Mouse (Mus musculus) CH12.LX (cell line): ENCODE measurements at regions not wholly inside any gene's neighbourhood (a gene's known extent, or its start where the extent isn't known, plus 50 kb on each side); places are given as distances from the start of the nearest gene placed in this dataset.

Experiments used
- CTCF ChIP-seq, 2 experiments: IDR thresholded peaks in 1 of 2; conservative IDR thresholded peaks in 1 of 2; 2 replicates each; pipeline ENCODE4 v1.5.1; 2011 to 2012; ENCODE audit warnings: low read depth in 2 of 2, low read length in 2 of 2, improper control_type of control experiment in 1 of 2, inconsistent platforms in 1 of 2, mild to moderate bottlenecking in 1 of 2, moderate library complexity in 1 of 2
- EP300 ChIP-seq: IDR thresholded peaks from 2 replicates; pipeline ENCODE4 v1.6.1; 2011; ENCODE audit warnings: low read length, improper control_type of control experiment
- ETS1 ChIP-seq: conservative IDR thresholded peaks from 2 replicates; pipeline ENCODE4 v1.6.1; 2012; ENCODE audit warnings: low read depth, mild to moderate bottlenecking, inconsistent platforms, low read length, improper control_type of control experiment, moderate library complexity
- MAX ChIP-seq: IDR thresholded peaks from 2 replicates; pipeline ENCODE4 v1.6.1; 2011; ENCODE audit warnings: low read length, improper control_type of control experiment
- POLR2A ChIP-seq: IDR thresholded peaks from 2 replicates; pipeline ENCODE4 v1.6.1; 2011; ENCODE audit warnings: low read depth, mild to moderate bottlenecking, improper control_type of control experiment, low read length
- RAD21 ChIP-seq: IDR thresholded peaks from 2 replicates; pipeline ENCODE4 v1.6.1; 2011; ENCODE audit warnings: low read depth, mild to moderate bottlenecking, low read length, improper control_type of control experiment, moderate library complexity
- TBP ChIP-seq: conservative IDR thresholded peaks from 2 replicates; pipeline ENCODE4 v1.6.1; 2011; ENCODE audit warnings: low read depth, low read length, improper control_type of control experiment
- USF1 ChIP-seq: IDR thresholded peaks from 2 replicates; pipeline ENCODE4 v1.6.1; 2014; ENCODE audit warnings: low read depth, mild to moderate bottlenecking, inconsistent platforms, low read length, improper control_type of control experiment
- ZKSCAN1 ChIP-seq: IDR thresholded peaks from 2 replicates; pipeline ENCODE4 v1.6.1; 2012; ENCODE audit warnings: low read depth, inconsistent platforms, low read length, improper control_type of control experiment, borderline replicate concordance
- ZMIZ1 ChIP-seq: IDR thresholded peaks from 2 replicates; pipeline ENCODE4 v1.6.1; 2012; ENCODE audit warnings: low read depth, mild to moderate bottlenecking, inconsistent platforms, low read length, improper control_type of control experiment

DNA sequence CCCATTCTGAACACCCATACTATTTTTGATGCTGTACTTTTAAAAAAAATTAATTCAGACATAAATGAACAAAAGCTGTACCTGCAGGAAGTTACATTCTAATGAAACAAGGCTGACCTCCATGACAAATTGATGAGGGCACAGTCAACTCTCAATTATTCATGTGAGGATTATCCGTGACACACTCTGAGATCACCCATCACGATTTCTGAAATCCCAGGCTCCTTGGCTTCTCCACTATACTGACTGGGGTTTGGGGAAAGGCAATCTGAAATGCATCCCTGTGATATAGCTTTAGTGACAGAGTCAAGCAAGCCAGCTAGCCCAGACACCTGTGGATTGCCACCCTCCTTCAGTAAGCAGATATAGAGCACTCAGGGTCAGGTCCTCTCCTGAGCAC, 320.9 kb upstream of the Arid1b start:
- TF ChIP-seq CTCF (conservative IDR thresholded peaks at IDR 0.05 in 1 of 2, IDR thresholded peaks at IDR 0.05 in 1 of 2; ENCODE audit: low read depth in 2 of 2, low read length in 2 of 2) (no peak), EP300 (no peak), USF1 (no peak), MAX (no peak), ZMIZ1 (no peak), TBP (no peak), ZKSCAN1 (no peak), RAD21 (no peak), POLR2A (no peak), ETS1 (no peak)
